Mouse (Mus musculus): Measurements from ENCODE around the gene Gna13. TPM values are rescaled to one million over a fixed set of nuclear protein-coding genes. Genes with fewer than 3 reads are reported as not detected.
A peak's percentile ranks its signal among the peaks of the same experiment; 100 is the strongest.

Gene Gna13
- total RNA-seq, 2 experiments from 2014 or later: 55.5 to 60.9 TPM

DNA sequence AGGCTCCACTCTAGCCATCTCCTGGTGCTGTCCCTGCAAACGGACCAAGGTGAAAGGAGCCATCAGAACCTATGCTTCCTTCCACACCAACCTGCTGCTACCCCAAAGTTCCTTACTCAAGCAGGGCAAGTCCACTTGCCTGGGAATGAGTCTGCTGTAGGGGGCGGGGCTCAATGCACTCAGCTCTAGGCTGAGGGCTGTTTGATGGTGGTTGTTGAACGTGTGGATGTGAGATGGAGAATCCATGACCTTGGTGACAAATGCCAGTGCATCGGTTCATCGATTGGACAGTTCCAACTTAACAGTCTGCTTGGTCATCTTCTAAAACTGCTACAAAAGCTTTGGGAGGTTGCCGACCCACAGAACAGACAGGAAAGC is 8.4 kb upstream of the Gna13 start:
- H3K27ac ChIP-seq: peak overlapping the region; percentile 84
- no peak overlapping the region for H3K4me3 ChIP-seq
- TF ChIP-seq CTCF (conservative IDR thresholded peaks at IDR 0.05): no peak
- no peak for DNase-seq (ENCODE audit: low spot score in 2 of 2)

DNA sequence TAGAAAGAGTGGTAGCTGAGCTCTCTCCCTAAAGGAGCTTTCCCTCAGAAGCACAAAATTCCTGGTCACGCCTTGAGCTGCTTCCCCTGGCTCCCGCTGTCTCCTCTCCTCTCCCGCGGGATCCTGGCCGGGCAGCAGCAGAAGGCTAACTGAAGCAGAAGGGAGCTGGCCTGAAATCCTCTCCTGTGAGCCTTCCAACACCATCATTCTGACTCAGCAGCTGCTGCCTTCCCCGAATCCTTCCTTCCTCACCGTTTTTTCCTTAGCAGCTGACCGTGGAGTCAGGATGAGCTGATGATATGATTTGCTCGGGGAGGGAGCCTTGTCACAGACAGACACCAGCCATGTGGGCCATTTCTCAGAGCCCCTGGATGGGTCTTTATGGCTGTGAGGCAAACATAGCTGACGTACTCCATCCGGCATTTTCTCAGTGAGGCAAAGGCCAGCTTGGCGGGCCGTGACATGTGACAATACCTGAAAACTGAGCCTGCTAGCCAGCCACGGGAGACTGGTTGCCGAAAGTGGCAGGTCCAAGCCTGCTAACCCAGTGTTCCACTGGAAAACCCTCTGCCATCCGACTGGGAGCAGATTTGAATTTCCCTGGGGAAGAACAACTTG is 6.8 kb upstream of the Gna13 start:
- Histone ChIP-seq H3K27ac (peak overlapping the region; percentile 84), H3K4me3 (no peak overlapping the region)
- DNase-seq (ENCODE audit: low spot score in 2 of 2): peak in 1 of 2 experiments; percentile 36
- TF ChIP-seq CTCF (conservative IDR thresholded peaks at IDR 0.05): no peak

DNA sequence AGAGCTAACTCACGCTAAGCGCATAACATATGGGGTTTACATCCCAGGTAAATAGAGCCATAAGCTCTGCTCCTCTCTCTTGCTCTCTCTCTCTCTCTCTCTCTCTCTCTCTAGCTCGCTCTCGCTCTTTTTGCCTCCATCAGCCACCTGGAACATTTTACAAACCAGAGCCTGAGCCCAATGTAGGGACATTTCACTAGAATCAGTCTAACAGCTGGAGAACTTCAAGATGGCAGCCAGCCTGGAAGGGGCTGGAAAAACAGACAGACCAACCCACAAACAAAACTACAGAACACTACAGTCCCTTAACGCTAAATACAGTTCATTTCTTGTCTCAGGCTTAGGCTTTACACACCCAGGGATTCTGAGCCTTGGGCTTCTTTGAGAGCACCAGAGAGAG is 5.5 kb upstream of the Gna13 start:
- Histone ChIP-seq H3K4me3 (no peak overlapping the region), H3K27ac (peak overlapping the region; percentile 57; the same call in 1 of the 2 replicates)
- TF ChIP-seq CTCF (conservative IDR thresholded peaks at IDR 0.05): no peak
- DNase-seq (ENCODE audit: low spot score in 2 of 2): no peak

DNA sequence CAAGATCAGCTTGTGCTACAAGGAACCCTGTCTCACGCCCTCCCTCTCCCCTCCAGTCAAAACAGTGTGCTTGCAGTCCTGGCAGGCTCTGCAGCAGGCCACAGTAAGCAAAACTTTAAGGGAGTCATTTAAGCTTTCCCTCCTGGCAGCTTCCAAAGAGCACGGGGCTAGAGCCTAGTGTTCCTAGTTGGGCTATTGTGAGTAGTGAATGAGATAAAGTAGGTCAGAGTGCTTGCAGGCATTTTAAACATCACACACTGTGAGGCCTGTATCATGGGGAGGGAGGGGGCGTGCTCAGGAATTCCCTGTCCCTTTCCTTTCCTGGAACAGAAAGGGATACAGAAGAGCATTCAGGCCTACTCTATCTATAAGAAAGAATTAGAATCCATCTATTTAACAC is 4.1 kb upstream of the Gna13 start:
- no peak for TF ChIP-seq CTCF (conservative IDR thresholded peaks at IDR 0.05)
- no peak for DNase-seq (ENCODE audit: low spot score in 2 of 2)
- no peak overlapping the region for H3K4me3 ChIP-seq
- H3K27ac ChIP-seq: peak overlapping the region; percentile 93

DNA sequence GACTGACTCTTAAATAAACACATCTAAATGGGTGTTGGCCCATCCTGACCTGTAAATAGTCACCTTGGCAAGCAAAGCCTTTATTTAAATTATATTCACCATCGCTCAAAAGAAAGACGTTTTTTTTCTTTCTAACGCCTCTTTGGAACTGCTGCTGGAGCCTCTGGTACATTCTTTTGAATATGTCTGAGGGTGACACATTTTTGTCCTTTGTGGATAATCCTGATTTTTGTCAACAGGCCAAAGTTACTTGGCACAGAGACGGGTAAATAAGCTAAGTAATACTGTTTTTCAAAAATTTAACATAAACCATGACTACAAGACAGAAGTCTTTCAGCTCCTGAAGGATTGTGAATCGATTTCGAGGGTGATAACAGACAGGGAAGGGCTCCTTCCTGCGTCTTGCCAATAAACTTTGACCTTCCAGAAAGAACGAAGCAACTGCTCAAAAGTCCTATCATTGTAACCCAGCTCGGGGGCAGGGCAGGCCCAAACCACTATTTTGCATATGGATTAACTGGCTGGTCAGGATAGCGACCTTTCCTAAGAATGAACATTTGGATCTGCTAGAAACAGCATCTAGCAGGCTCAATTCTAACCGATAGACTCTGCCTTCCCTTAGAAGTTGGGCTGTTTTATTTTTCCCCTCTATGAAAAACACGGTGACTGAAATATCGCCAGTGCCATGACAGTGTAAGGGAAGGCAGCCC is 3.4 kb upstream of the Gna13 start:
- no peak for DNase-seq (ENCODE audit: low spot score in 2 of 2)
- Histone ChIP-seq H3K4me3 (no peak overlapping the region), H3K27ac (peak overlapping the region; percentile 93)
- no peak for TF ChIP-seq CTCF (conservative IDR thresholded peaks at IDR 0.05)

DNA sequence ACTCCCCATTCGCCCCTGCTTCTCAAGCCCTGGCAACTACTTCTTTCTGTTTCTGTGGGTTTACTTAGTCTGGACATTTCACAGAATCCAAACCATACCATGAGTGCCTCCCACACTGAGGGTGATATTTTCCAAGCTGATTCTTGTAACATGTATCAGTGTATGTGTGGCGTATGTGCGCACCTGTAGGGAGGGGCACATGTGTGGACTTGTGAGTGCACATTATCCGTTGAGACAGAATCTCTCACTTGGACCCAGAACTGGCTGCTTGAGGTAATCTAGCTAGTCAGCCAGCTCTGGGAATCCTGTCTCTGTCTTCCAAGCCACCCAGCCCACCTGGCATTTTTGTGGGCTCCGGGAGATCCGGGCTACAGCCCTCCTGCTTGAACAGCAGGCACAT is 2.5 kb upstream of the Gna13 start:
- DNase-seq (ENCODE audit: low spot score in 2 of 2): no peak
- H3K4me3 ChIP-seq: no peak overlapping the region; the same call in 1 of the 2 replicates
- no peak for TF ChIP-seq CTCF (conservative IDR thresholded peaks at IDR 0.05)
- H3K27ac ChIP-seq: peak overlapping the region; percentile 93

DNA sequence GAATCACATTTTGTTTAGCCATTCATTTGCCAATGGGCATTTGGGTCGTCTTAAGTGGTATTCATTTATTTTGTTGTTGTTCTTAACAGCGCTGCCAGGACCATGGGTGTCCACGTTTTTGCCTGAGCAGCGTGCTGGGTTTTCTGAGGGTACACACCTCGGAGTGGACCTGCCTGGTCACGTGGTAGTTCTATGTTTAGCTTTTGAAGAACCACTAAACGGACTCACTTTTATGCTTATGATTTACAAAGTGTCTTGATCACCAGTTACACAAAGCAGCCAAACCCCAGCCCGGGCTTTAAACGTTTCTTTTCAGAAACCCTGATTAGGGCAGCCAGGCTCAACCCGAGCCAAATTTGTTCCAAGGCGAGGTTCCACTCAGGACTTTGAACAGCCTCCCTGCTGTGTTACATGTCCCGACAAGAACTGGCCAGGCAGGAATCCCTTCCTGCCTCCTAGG is 2.0 kb upstream of the Gna13 start:
- DNase-seq (ENCODE audit: low spot score in 2 of 2): no peak
- Histone ChIP-seq H3K4me3 (no peak overlapping the region; the same call in 1 of the 2 replicates), H3K27ac (peak overlapping the region; percentile 93)
- no peak for TF ChIP-seq CTCF (conservative IDR thresholded peaks at IDR 0.05)

DNA sequence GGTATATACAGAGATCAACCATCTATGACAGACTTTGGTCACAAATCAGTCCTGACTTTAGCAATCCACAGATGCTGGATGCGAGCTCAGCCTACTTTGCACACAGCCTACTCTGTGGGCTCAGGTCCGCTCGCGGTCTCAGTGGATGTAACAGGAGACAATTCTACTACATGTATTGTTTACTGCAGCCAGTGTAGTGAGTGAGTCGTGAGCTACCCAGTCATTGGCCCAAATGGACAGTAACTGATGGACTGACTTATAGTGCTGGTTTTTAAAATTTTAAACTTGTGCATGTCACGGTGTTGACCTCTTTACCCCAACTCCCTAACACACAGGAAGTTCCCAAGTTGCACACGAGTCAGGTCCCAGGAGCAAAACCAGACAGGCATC is 1.4 kb upstream of the Gna13 start:
- DNase-seq (ENCODE audit: low spot score in 2 of 2): no peak
- H3K27ac ChIP-seq: peak overlapping the region; percentile 93
- no peak for TF ChIP-seq CTCF (conservative IDR thresholded peaks at IDR 0.05)
- H3K4me3 ChIP-seq: peak overlapping the region; percentile 98; the same call in 1 of the 2 replicates

DNA sequence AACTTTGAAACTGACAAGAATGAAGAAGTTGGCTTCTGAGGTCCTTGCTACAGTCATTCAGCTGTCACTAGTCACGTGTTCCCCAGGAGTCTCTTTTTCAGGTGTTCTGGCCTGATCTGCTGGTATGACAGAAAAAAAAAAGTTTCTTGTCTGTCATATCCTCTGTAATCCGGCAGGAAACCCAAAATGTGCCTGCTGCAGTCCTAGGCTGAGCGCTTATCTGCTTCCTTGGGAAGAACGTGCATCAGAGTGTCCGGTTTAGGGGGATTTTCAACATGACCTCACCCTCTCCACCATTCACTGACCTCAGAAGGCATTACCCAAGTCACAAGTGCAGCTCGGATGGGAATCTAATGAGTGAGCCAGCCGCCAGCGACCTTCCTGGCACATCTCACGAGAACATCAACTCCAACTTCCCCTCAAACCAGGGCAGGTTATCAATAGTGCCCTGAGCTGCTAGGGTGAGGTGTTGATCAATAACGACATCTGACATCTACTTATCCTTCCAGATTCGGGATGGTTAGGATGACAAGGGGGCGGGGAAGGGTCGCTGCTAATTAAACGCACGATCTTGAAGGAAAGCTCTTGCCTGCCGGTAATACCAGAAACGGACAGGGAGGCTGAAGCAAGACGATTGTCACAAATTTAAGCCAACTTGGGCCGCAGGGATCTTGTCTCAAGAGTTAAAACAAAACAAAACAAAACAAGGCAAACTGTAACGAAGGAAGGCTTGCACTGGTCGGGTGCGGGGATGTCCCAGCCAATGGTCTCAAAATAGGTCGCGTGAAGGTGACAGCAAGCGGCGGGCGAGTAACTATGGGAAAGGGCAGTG is 784 bp upstream of the Gna13 start:
- peak overlapping the region; percentile 93 for H3K27ac ChIP-seq
- peak overlapping the region; percentile 98 for H3K4me3 ChIP-seq
- TF ChIP-seq CTCF (conservative IDR thresholded peaks at IDR 0.05): peak; percentile 44

DNA sequence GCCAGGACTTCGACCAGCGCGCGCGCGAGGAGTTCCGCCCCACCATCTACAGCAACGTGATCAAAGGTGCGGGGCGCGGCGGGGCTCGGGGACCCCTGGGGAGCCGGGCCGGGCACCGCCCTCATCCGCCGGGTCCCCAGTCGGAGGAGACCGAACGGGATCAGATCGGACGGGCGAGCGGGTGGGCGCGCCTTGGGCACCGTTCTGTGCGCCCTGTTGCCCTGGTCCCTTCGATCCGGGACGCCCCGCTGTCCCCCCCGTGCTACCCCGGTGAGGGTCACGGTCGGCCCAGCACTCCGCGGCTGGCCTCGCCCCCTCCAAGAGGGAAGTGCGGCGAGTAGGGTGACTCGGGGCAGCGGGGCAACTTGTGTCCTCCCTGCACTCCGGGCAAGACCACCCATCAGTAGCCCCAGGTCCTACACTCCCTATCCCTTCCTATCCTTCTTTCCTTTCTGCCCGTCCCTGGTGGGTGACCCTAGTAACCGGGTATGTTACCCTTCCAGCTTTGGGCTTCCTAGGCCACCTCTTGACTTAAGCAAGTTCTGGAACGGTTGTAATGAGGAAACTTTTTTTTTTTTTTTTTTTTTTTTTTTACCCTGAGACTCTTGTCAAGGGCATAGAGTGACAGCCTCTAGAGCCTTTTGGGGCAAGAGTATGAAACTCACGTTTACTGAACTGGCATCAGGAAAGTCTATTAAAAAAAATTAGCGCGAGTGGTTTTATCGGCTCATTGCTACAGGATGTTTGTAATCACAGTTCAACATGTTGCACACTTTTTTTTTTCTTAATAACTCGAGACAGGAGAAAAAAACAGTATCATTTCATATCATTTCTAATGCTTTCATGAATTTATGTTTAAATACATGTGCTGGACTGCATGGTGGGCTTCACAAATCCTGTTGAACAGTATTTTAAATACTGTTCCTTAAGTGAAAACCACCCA is 831 bp downstream of the Gna13 start:
- H3K4me3 ChIP-seq: peak overlapping the region; percentile 98
- no peak for TF ChIP-seq CTCF (conservative IDR thresholded peaks at IDR 0.05)
- DNase-seq (ENCODE audit: low spot score in 2 of 2): no peak
- H3K27ac ChIP-seq: peak overlapping the region; percentile 93

More for the DNA sequence above, 784 bp upstream of the Gna13 start:
- DNase-seq (ENCODE audit: low spot score in 2 of 2): no peak

DNA sequence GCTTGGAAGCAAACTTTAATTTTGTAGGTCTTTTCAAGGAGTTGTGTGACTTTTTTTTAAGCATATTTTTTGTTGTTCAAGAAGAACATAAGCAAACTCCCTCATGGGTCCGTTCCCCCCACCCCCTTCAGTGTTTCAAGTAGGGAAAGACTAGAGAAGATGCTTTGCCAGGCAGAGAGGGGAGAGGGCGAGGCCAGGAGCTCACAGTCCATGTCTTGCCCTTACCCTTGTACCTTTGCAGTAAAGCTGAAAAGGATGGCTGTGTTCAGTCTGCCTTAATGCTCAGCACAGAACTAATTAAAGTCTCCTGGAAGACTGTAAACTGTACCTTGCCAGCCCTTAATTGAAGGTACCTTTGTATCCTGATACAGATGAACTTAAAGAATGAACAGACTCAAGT is 1.7 kb downstream of the Gna13 start:
- no peak for DNase-seq (ENCODE audit: low spot score in 2 of 2)
- Histone ChIP-seq H3K4me3 (peak overlapping the region; percentile 98), H3K27ac (peak overlapping the region; percentile 93)
- no peak for TF ChIP-seq CTCF (conservative IDR thresholded peaks at IDR 0.05)

DNA sequence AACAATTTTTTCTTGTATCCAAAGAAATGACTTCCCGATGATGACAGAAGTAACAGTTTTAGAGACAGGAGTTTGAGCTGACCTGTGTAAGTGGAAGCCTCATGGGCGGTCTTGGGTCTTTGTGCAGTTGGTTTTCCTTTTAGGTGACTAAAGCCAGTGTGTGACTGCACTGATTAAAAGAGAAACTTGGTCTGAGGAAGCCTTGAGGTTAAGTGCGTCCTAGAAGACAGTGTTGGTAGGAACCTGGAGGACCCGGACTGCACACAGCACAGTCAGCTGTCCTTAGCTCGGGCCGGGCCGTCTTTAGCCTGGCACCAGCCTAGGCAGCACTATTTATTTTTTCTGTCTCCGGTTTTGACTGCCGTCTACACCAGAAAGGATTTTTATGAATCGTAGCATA is 2.2 kb downstream of the Gna13 start:
- no peak for DNase-seq (ENCODE audit: low spot score in 2 of 2)
- H3K4me3 ChIP-seq: peak overlapping the region; percentile 98
- H3K27ac ChIP-seq: peak overlapping the region; percentile 93
- no peak for TF ChIP-seq CTCF (conservative IDR thresholded peaks at IDR 0.05)
